Mouse (Mus musculus) brain, embryonic 14.5 days (tissue): ENCODE measurements around the gene Gramd2. TPM values are rescaled to one million over a fixed set of nuclear protein-coding genes. Genes with fewer than 3 reads are reported as not detected.
A peak's percentile ranks its signal among the peaks of the same experiment; 100 is the strongest.
"Not testable (repeated sequence)": the region's sequence is repeated elsewhere in the genome, so short reads cannot be mapped to it uniquely, and the experiment has no call there.

Source experiments
- DNase-seq: peaks from one replicate; pipeline ENCODE4 v3.0.0-alpha.2; 2011; ENCODE audit warnings: low read depth
- CTCF ChIP-seq: fragments of 200-500 bp; IDR thresholded peaks from 2 replicates; pipeline ENCODE4 v1.5.1; 2012; ENCODE audit warnings: inconsistent platforms, mild to moderate bottlenecking, moderate library complexity, borderline replicate concordance; ENCODE audit not compliant: insufficient read depth, insufficient read length; ENCODE audit errors: extremely low read depth
- POLR2A ChIP-seq: fragments of 200-500 bp; IDR thresholded peaks from 2 replicates; pipeline ENCODE4 v1.6.1; 2012; ENCODE audit warnings: mild to moderate bottlenecking, inconsistent platforms, borderline replicate concordance; ENCODE audit not compliant: poor library complexity, insufficient read depth, insufficient read length, severe bottlenecking; ENCODE audit errors: extremely low read depth
- polyA plus RNA-seq: library from polyadenylated mRNA; depleted of rRNA; stranded (reverse); fragments of >200 nt; gene quantifications from 2 replicates; pipeline ENCODE4 v1.2.3, GENCODE M21; 2012; rRNA removed

Gramd2 gene
- polyA plus RNA-seq, 1 experiment, result 7.6 TPM

DNA sequence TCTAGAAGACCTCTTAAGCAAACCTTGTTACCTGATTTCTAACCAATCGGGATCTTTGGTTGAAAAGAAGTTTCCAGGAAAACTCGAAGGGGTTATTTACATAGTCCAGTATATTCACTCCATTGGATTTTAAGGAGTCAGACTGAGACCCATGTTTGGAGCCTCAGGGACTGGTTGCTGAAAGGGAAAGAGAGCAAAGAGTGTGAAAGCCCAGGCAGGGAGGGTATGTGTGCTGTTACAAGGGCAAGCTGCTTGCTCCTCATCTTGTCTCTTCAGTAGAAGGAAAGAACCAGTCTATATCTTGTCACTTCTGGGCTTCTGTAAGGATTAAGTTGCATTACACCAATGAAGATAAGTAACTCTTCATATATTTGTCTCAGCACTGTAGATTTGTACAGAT lies 72.0 kb downstream of the Gramd2 start:
- TF ChIP-seq POLR2A (no peak), CTCF (no peak)
- DNase-seq, result peak; percentile 20

DNA sequence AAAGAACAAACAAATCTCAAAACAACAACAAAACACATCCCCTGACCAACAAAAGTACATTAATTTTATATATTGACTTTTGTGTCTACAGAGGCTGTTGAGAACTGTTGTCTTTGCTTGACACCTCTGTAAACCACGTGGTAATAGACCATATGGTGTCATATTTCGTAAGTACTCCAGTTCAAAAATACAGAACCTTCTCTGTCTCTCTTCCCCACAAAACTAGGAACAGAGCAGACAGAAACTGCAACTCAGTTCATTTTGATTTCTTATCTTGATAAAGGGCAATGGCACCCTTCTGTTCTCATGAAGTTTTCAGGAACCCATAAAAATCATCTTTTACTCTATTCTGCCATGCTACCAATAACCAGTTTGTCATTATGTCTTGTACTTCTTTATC lies 75.3 kb downstream of the Gramd2 start:
- TF ChIP-seq CTCF (no peak), POLR2A (no peak)
- DNase-seq, result no peak

- DNase-seq, result not testable (repeated sequence)
These were observed 77.1 kb downstream of the Gramd2 start for GRCm38 (mm10) chr9:59757016-59757415.

DNA sequence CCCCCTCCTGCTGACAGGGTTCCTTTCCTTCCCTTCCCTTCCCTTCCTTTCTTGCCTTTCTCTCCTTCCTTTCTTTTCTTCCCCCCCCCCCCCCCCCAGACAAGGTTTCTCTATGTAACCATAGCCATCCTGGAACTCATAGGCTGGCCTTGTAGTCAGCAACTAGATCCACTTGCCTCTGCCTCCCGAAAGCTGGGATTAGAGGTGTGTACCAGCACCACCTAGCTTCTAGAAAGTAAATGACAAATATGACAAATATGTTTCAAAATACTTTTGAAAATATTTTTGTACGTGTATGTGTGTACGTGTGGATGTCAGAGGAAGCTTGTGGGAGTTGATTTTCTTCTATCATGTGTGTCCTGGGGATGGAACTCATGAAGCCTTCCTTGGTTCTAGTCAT lies 80.6 kb downstream of the Gramd2 start:
- TF ChIP-seq POLR2A (no peak), CTCF (no peak)
- DNase-seq, result no peak

- DNase-seq, result not testable (repeated sequence)
These were observed 87.1 kb downstream of the Gramd2 start for GRCm38 (mm10) chr9:59766966-59767461.

Other genes starting within 250 kb of the Gramd2 start
- 59.6 and 73.7 TPM in 2 replicates for gene Arih1, start 193.5 kb upstream of the Gramd2 start, polyA plus RNA-seq
- gene Hexa, start 140.6 kb upstream of the Gramd2 start, polyA plus RNA-seq, result 45.2 and 52.9 TPM in 2 replicates
- gene Tmem202, start 140.3 kb upstream of the Gramd2 start, polyA plus RNA-seq, result 0.14 and 0.26 TPM in 2 replicates
- 21.3 and 28.3 TPM in 2 replicates for gene Celf6, start 102.2 kb upstream of the Gramd2 start, polyA plus RNA-seq
- gene Parp6, start 62.9 kb upstream of the Gramd2 start, polyA plus RNA-seq, result 179 and 187 TPM in 2 replicates
- gene Pkm, start 23.8 kb upstream of the Gramd2 start, polyA plus RNA-seq, result 986 and 1,073 TPM in 2 replicates
- 7.5 and 8.7 TPM in 2 replicates for gene Senp8, start 70.6 kb downstream of the Gramd2 start, polyA plus RNA-seq
- 18.7 and 26.6 TPM in 2 replicates for gene Myo9a, start 70.8 kb downstream of the Gramd2 start, polyA plus RNA-seq